Mouse (Mus musculus) left cerebral cortex, adult 8-10 months (tissue): ENCODE measurements around the gene Btbd7. TPM values are rescaled to one million over a fixed set of nuclear protein-coding genes. Genes with fewer than 3 reads are reported as not detected.

Experiments
- DNase-seq, 2 experiments: peaks; one replicate each; pipeline ENCODE4 v3.0.0; 2022; ENCODE audit warnings: low spot score in 2 of 2
- total RNA-seq, 4 experiments: library from RNA; stranded (reverse); gene quantifications; 2 replicates each; pipeline ENCODE4 v1.2.4; 2022

Btbd7 gene
- total RNA-seq, 4 experiments from 2014 or later: 18.7 to 20.7 (median 19.4) TPM

- no peak for DNase-seq
These were observed 95.4 kb downstream of the Btbd7 start for GRCm38 (mm10) chr12:102782841-102783240.

- DNase-seq: no peak
These were observed 98.8 kb downstream of the Btbd7 start for GRCm38 (mm10) chr12:102779452-102779851.

- DNase-seq: no peak
These were observed 100.1 kb downstream of the Btbd7 start for GRCm38 (mm10) chr12:102778151-102778550.

GRCm38 (mm10) chr12:102776035-102776434 lies 102.2 kb downstream of the Btbd7 start:
- DNase-seq: no peak

- no peak for DNase-seq
These were observed 105.6 kb downstream of the Btbd7 start for GRCm38 (mm10) chr12:102772676-102773075.

GRCm38 (mm10) chr12:102771601-102772000 lies 106.7 kb downstream of the Btbd7 start:
- DNase-seq: no peak

GRCm38 (mm10) chr12:102769000-102769399 lies 109.3 kb downstream of the Btbd7 start:
- no peak for DNase-seq

- DNase-seq: no peak
These were observed 114.6 kb downstream of the Btbd7 start for GRCm38 (mm10) chr12:102763696-102764095.

- DNase-seq: no peak
These were observed 116.6 kb downstream of the Btbd7 start for GRCm38 (mm10) chr12:102761668-102762067.

- DNase-seq: no peak
These were observed 119.3 kb downstream of the Btbd7 start for GRCm38 (mm10) chr12:102758936-102759335.

GRCm38 (mm10) chr12:102758403-102758756 lies 119.9 kb downstream of the Btbd7 start, which contains the start of gene Gm20604:
Gene Gm20604 (minus strand): TSS chr12:102758672.
- no peak for DNase-seq

- peak; percentile 91 to 96 for DNase-seq
These were observed 120.4 kb downstream of the Btbd7 start, which contains the start of the genes Gm28051, Gon7 and Ubr7 for GRCm38 (mm10) chr12:102757689-102758402. Gene Gm28051 (minus strand): TSS chr12:102757765. Gene Gon7 (minus strand): TSS chr12:102757803. Gene Ubr7 (plus strand): TSS chr12:102757967.

- DNase-seq: no peak
These were observed 121.1 kb downstream of the Btbd7 start for GRCm38 (mm10) chr12:102757055-102757688.

GRCm38 (mm10) chr12:102756304-102756703 lies 122.0 kb downstream of the Btbd7 start:
- no peak for DNase-seq

- DNase-seq: no peak
These were observed 130.0 kb downstream of the Btbd7 start for GRCm38 (mm10) chr12:102748256-102748655.

- no peak for DNase-seq
These were observed 133.4 kb downstream of the Btbd7 start for GRCm38 (mm10) chr12:102744839-102745238.

GRCm38 (mm10) chr12:102743589-102744574 lies 134.4 kb downstream of the Btbd7 start, which contains the start of the genes Moap1 and Tmem251:
Gene Moap1 (minus strand): TSS chr12:102743661.
Gene Tmem251 (plus strand): TSS chr12:102743762.
- peak; percentile 77 to 85 for DNase-seq

GRCm38 (mm10) chr12:102743036-102743588 lies 135.2 kb downstream of the Btbd7 start:
- DNase-seq: no peak

- DNase-seq: no peak
These were observed 136.2 kb downstream of the Btbd7 start for GRCm38 (mm10) chr12:102742056-102742455.

- no peak for DNase-seq
These were observed 138.0 kb downstream of the Btbd7 start for GRCm38 (mm10) chr12:102740285-102740684.

GRCm38 (mm10) chr12:102739096-102739495 lies 139.2 kb downstream of the Btbd7 start:
- no peak for DNase-seq
